Mouse (Mus musculus) T-helper 2 cell (primary cell): Measurements from ENCODE around the gene Pnpla1.
"Not testable (repeated sequence)": the region's sequence is repeated elsewhere in the genome, so short reads cannot be mapped to it uniquely, and the experiment has no call there.

Experiments used
- in situ Hi-C: fragments of 300-600 bp; cut with MboI, MseI; formaldehyde crosslinking; loops from one replicate; pipeline ENCODE4 v1.15.1; 2025; ENCODE audit warnings: high pct_unique_total_duplicates

Pnpla1 gene

GRCm38 (mm10) chr17:28841947-28842346 lies 16.3 kb upstream of the Pnpla1 start:
- in situ Hi-C loops: not testable (repeated sequence)

- in situ Hi-C loops: no loop called here
Measured at GRCm38 (mm10) chr17:28843665-28844064, 14.5 kb upstream of the Pnpla1 start.

GRCm38 (mm10) chr17:28846974-28847617 lies 11.1 kb upstream of the Pnpla1 start:
- in situ Hi-C loops: no loop called here

GRCm38 (mm10) chr17:28850511-28850910 lies 7.7 kb upstream of the Pnpla1 start:
- in situ Hi-C loops: no loop called here

GRCm38 (mm10) chr17:28854377-28854776 lies 3.8 kb upstream of the Pnpla1 start:
- in situ Hi-C loops: no loop called here

- in situ Hi-C loops: loop anchor here (5.0 kb wide), 1 partner anchor 88 kb away; the partner anchor contains the start of gene Mapk13
Measured at GRCm38 (mm10) chr17:28855166-28855885, 2.9 kb upstream of the Pnpla1 start.

- in situ Hi-C loops: loop anchor here (5.0 kb wide), 1 partner anchor 89 kb away; the partner anchor contains the start of gene Mapk13
Measured at GRCm38 (mm10) chr17:28856030-28856429, 2.2 kb upstream of the Pnpla1 start.

- in situ Hi-C loops: no loop called here
Measured at GRCm38 (mm10) chr17:28863926-28864325, 5.7 kb downstream of the Pnpla1 start.

GRCm38 (mm10) chr17:28864464-28864863 lies 6.3 kb downstream of the Pnpla1 start:
- in situ Hi-C loops: no loop called here

GRCm38 (mm10) chr17:28866921-28867320 lies 8.7 kb downstream of the Pnpla1 start:
- in situ Hi-C loops: no loop called here

GRCm38 (mm10) chr17:28867381-28867780 lies 9.2 kb downstream of the Pnpla1 start:
- in situ Hi-C loops: no loop called here

GRCm38 (mm10) chr17:28869412-28870110 lies 11.3 kb downstream of the Pnpla1 start:
- in situ Hi-C loops: no loop called here

GRCm38 (mm10) chr17:28870435-28870834 lies 12.2 kb downstream of the Pnpla1 start:
- in situ Hi-C loops: no loop called here

- in situ Hi-C loops: no loop called here
Measured at GRCm38 (mm10) chr17:28871831-28872230, 13.6 kb downstream of the Pnpla1 start.

- in situ Hi-C loops: no loop called here
Measured at GRCm38 (mm10) chr17:28872322-28872721, 14.1 kb downstream of the Pnpla1 start.

GRCm38 (mm10) chr17:28874216-28874615 lies 16.0 kb downstream of the Pnpla1 start:
- in situ Hi-C loops: no loop called here

GRCm38 (mm10) chr17:28874825-28875224 lies 16.6 kb downstream of the Pnpla1 start:
- in situ Hi-C loops: no loop called here

- in situ Hi-C loops: no loop called here
Measured at GRCm38 (mm10) chr17:28875316-28875715, 17.1 kb downstream of the Pnpla1 start.

GRCm38 (mm10) chr17:28876331-28876730 lies 18.1 kb downstream of the Pnpla1 start:
- in situ Hi-C loops: no loop called here

- in situ Hi-C loops: no loop called here
Measured at GRCm38 (mm10) chr17:28876821-28877220, 18.6 kb downstream of the Pnpla1 start.

GRCm38 (mm10) chr17:28879931-28880391 lies 21.8 kb downstream of the Pnpla1 start:
- in situ Hi-C loops: no loop called here

GRCm38 (mm10) chr17:28882316-28882715 lies 24.1 kb downstream of the Pnpla1 start:
- in situ Hi-C loops: no loop called here
